Mouse (Mus musculus) limb, embryonic 14.5 days (tissue): ENCODE results near the gene Eif6. TPM values are rescaled to one million over a fixed set of nuclear protein-coding genes. Genes with fewer than 3 reads are reported as not detected.

Experiments used
- ATAC-seq: fragments of 200-750 bp; cut with Nextera tagmentation; 2 replicates; pipeline ENCODE4 v1.8.0; 2017; ENCODE audit warnings: low read depth, moderate number of reproducible peaks, moderate TSS enrichment; ENCODE audit not compliant: low FRiP score
- DNase-seq: peaks from one replicate; pipeline ENCODE4 v3.0.0-alpha.2; 2015; ENCODE audit warnings: low spot score
- H3K27ac ChIP-seq: fragments of 300-500 bp; sonication (generic); replicated peaks from 2 replicates; pipeline ENCODE4 v1.5.1; 2014; ENCODE audit warnings: low read depth, mild to moderate bottlenecking, low read length, moderate library complexity, mixed read lengths
- H3K27me3 ChIP-seq: fragments of 300-500 bp; sonication (generic); 2 replicates; pipeline ENCODE4 v1.6.1; 2014; ENCODE audit warnings: low read length, mixed read lengths; ENCODE audit not compliant: control insufficient read depth, insufficient read depth
- H3K36me3 ChIP-seq: fragments of 300-500 bp; sonication (generic); 2 replicates; pipeline ENCODE4 v1.6.1; 2014; ENCODE audit warnings: mild to moderate bottlenecking, low read length, moderate library complexity, mixed read lengths; ENCODE audit not compliant: control insufficient read depth, insufficient read depth
- H3K4me1 ChIP-seq: fragments of 300-500 bp; sonication (generic); 2 replicates; pipeline ENCODE4 v1.6.1; 2014; ENCODE audit warnings: antibody characterized with exemption, low read length, mixed read lengths; ENCODE audit not compliant: control insufficient read depth, insufficient read depth
- H3K4me2 ChIP-seq: fragments of 300-500 bp; sonication (generic); replicated peaks from 2 replicates; pipeline ENCODE4 v1.6.1; 2014; ENCODE audit warnings: low read depth, mild to moderate bottlenecking, low read length, moderate library complexity; ENCODE audit not compliant: severe bottlenecking
- H3K4me3 ChIP-seq: fragments of 300-500 bp; sonication (generic); replicated peaks from 2 replicates; pipeline ENCODE4 v1.5.1; 2014; ENCODE audit warnings: low read length
- H3K9ac ChIP-seq: fragments of 300-500 bp; sonication (generic); 2 replicates; pipeline ENCODE4 v1.6.1; 2014; ENCODE audit warnings: mild to moderate bottlenecking, low read depth, low read length, moderate library complexity; ENCODE audit not compliant: severe bottlenecking
- H3K9me3 ChIP-seq: fragments of 300-500 bp; sonication (generic); 2 replicates; pipeline ENCODE4 v1.6.1; 2016; ENCODE audit warnings: low read length; ENCODE audit not compliant: control insufficient read depth
- POLR2A ChIP-seq: fragments of 200-500 bp; IDR thresholded peaks from 2 replicates; pipeline ENCODE4 v1.8.0; 2012; ENCODE audit warnings: inconsistent platforms, mild to moderate bottlenecking, moderate library complexity, borderline replicate concordance; ENCODE audit not compliant: insufficient read depth, insufficient read length; ENCODE audit errors: extremely low read depth
- WGBS: fragments of 180-500 bp; shearing (Covaris S2); extraction: QIAGEN DNeasy Blood & Tissue Kit; methylation state at CpG from one replicate; pipeline ENCODE4 v1.1.7; 2014; 5-methylcytosine and 5-hydroxymethylcytosine counted together
- polyA plus RNA-seq, 2 experiments: library from polyadenylated mRNA; depleted of rRNA in 1 of 2; stranded (reverse) in 1 of 2; unstranded in 1 of 2; fragments of >200 nt; fragmentation: Nextera tagmentation in 1 of 2; extraction: Ambion mirVana in 1 of 2; gene quantifications; 2 replicates each; pipeline versions ENCODE4 v1.2.1 to v1.2.3; 2012 to 2014

Gene Eif6
- polyA plus RNA-seq (2012; rRNA removed) (95.8 and 98.7 TPM in 2 replicates), polyA plus RNA-seq (2014; fragmentation: Nextera tagmentation; extraction: Ambion mirVana) (170 and 174 TPM in 2 replicates)

DNA sequence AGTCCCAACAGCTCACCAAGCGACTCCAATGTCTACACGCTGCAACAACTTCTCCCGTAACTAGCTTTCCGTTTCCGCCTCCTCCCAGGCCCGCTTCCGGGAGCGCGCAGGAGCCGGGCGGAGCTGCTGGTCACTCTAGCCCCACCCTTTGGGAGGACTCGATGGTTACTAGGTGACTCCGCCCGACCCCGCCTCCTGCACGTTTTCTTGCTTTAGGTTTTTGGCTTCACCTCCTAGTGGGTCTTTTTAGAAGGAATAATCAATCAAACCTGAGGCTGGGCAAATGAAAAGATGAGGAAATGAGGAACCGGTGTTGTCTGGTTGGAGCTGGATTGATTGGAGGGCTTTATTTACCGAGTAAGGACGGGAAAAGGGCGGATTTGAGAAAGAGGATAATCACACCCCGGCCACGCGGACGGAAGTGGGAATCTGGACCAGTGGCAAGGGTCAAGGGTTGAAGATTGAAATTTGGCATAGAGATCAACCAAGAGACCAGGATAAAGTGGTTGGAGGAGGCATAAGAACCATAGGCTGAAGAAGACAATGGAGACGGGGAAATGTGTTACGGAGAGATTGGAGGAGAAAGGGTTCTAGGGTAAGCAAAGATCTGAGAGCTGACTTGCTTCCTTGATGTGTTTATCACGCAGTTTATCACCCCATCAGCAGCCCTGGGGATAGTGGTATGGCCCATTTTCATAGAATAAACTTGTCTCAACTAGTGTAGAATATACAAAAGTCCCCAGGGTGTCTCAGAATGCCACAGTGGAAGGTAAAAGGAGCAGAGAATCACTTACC lies at the start of gene Eif6:
Gene Eif6 (minus strand): TSS at position 296 of the 795 bp plus-strand sequence.
- Histone ChIP-seq H3K9ac (peak within 1 kb of the TSS; percentile 74), H3K27ac (peak within 1 kb of the TSS; percentile 50), H3K9me3 (no peaks in the 10 kb centered on the region), H3K4me1 (peaks cover 13% of the 10 kb centered on the region), H3K36me3 (peaks cover 24% of the 10 kb centered on the region), H3K4me2 (peak within 1 kb of the TSS; percentile 83), H3K27me3 (no peaks in the 10 kb centered on the region), H3K4me3 (peak within 1 kb of the TSS; percentile 76)
- peak; percentile 96 for DNase-seq
- TF ChIP-seq POLR2A, result no peak; the same call in 1 of the 2 replicates
- 3% methylated on average over 27 of the region's 27 CpGs for WGBS
- ATAC-seq, result peak; percentile 94

DNA sequence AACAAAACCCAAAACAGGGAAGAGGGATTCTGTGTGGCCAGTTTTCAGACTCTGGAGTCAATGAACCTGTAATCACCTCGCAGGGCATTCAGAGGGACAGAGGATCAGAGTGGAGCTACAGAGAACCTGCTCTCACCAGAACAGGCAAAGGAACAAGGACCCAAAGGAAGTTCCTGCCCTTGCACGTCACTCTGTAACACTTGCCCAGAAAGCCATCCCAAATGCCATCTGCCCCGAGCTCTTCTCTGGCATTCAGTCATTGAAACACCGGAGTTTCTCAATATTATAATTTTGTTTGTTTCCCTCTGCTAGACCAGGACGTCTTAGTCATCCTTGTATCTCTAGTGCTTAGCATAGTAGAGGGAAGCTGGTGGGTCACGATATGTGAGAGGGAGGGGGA lies 46.9 kb upstream of the Eif6 start:
- Histone ChIP-seq H3K9me3 (no peaks in the 10 kb centered on the region), H3K4me2 (no peak overlapping the region), H3K27ac (peak overlapping the region; percentile 52), H3K36me3 (peaks cover 22% of the 10 kb centered on the region), H3K9ac (no peak overlapping the region), H3K27me3 (no peaks in the 10 kb centered on the region), H3K4me3 (no peak overlapping the region), H3K4me1 (peaks cover 22% of the 10 kb centered on the region)
- 68% methylated on average over 6 of the region's 6 CpGs for WGBS
- TF ChIP-seq POLR2A, result no peak
- ATAC-seq (no peak), DNase-seq (no peak)

DNA sequence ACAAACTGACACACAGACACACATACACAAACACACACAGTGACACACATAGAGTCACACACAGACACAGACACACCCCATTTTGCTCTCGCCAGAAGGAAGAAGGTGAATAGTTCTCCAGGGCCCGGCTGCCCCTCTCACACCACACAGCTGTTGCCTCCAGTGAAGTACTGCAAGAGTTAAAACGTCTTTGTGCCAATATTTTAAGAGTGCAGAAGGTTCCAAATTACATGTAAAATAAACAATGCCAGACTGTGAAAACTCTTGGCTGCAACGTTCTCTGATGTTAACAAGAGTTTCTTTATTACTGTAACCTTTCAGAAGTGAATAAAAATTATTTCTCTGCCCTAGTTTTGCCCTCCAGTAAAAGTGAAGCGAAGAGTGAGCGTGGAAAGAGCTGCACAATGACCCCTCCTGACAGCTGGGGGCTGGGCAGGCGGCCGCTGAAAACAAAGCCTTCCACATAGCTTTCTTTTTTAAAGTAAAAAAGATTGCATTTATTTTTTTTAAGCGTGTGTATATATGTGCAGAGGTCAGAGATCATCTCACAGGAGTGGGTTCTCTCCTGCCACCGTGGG lies 46.3 kb upstream of the Eif6 start:
- no peak overlapping the region for H3K4me3 ChIP-seq
- no peaks in the 10 kb centered on the region for H3K27me3 ChIP-seq
- ATAC-seq (peak; percentile 68; the same call in 1 of the 2 replicates), DNase-seq (peak; percentile 71)
- no peak overlapping the region for H3K9ac ChIP-seq
- peak overlapping the region; percentile 52; the same call in 1 of the 2 replicates for H3K27ac ChIP-seq
- peaks cover 24% of the 10 kb centered on the region for H3K36me3 ChIP-seq
- peaks cover 24% of the 10 kb centered on the region for H3K4me1 ChIP-seq
- TF ChIP-seq POLR2A, result no peak
- no peaks in the 10 kb centered on the region for H3K9me3 ChIP-seq
- no peak overlapping the region for H3K4me2 ChIP-seq
- 36% methylated on average over 10 of the region's 10 CpGs for WGBS

DNA sequence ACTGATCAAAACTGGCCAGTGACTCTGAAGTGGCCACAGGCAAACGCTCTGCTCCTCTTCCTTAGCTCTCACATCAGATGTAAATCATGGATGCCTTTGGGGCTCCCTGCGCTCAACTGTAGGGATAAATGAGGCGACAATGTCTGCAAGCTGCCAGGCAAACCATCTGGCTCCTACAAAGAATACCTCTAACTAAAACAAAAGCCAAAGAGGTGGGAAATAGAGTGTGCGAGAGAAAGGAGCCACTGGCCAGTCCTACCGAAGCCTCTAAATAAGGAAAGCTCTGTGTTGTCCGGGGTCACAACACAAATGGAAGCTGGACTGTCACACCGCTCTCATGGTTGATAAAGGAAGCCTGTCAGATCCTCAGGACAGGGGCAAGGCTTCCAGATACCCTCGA lies 45.8 kb upstream of the Eif6 start:
- 68% methylated on average over 8 of the region's 8 CpGs for WGBS
- H3K4me3 ChIP-seq, result no peak overlapping the region
- H3K4me1 ChIP-seq, result peaks cover 24% of the 10 kb centered on the region
- H3K27me3 ChIP-seq, result no peaks in the 10 kb centered on the region
- H3K36me3 ChIP-seq, result peaks cover 24% of the 10 kb centered on the region
- TF ChIP-seq POLR2A, result no peak
- no peak overlapping the region for H3K4me2 ChIP-seq
- no peak overlapping the region for H3K9ac ChIP-seq
- H3K27ac ChIP-seq, result peak overlapping the region; percentile 19; the same call in 1 of the 2 replicates
- no peak for DNase-seq
- ATAC-seq, result no peak
- no peaks in the 10 kb centered on the region for H3K9me3 ChIP-seq

DNA sequence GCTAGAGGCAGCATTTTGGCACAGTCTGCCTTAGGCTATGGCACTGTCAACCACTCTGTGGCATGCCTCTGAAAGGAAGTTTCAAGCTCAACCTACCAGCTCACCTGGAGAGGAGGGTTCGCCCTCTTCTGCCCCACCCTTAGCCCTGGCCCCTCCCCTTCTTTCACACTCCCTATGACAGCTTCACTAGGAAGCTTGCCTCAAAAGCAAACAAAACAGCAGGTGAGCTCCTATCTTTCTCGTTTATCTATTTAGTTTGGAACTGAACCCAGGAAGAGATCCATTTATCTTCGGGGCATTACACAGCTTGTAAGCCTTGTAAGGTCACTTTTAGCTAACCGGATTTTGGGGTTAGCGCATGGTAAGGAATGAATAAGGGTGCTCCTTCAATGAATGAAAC lies 43.0 kb upstream of the Eif6 start:
- peaks cover 13% of the 10 kb centered on the region for H3K36me3 ChIP-seq
- no peak for TF ChIP-seq POLR2A
- H3K27me3 ChIP-seq, result no peaks in the 10 kb centered on the region
- no peak overlapping the region for H3K9ac ChIP-seq
- no peak overlapping the region for H3K4me3 ChIP-seq
- WGBS, result 66% methylated on average over 5 of the region's 5 CpGs
- no peaks in the 10 kb centered on the region for H3K9me3 ChIP-seq
- H3K4me2 ChIP-seq, result no peak overlapping the region
- ATAC-seq (no peak), DNase-seq (no peak)
- peaks cover 24% of the 10 kb centered on the region for H3K4me1 ChIP-seq
- no peak overlapping the region for H3K27ac ChIP-seq
